Mouse (Mus musculus) retina, embryonic 14.5 days (tissue): ENCODE measurements around the gene Rbm12.
"Not testable (repeated sequence)": the region's sequence is repeated elsewhere in the genome, so short reads cannot be mapped to it uniquely, and the experiment has no call there.

Experiments used
- DNase-seq: peaks from one replicate; pipeline ENCODE4 v3.0.0-alpha.2; 2015; ENCODE audit warnings: low spot score

The Rbm12 gene

DNA sequence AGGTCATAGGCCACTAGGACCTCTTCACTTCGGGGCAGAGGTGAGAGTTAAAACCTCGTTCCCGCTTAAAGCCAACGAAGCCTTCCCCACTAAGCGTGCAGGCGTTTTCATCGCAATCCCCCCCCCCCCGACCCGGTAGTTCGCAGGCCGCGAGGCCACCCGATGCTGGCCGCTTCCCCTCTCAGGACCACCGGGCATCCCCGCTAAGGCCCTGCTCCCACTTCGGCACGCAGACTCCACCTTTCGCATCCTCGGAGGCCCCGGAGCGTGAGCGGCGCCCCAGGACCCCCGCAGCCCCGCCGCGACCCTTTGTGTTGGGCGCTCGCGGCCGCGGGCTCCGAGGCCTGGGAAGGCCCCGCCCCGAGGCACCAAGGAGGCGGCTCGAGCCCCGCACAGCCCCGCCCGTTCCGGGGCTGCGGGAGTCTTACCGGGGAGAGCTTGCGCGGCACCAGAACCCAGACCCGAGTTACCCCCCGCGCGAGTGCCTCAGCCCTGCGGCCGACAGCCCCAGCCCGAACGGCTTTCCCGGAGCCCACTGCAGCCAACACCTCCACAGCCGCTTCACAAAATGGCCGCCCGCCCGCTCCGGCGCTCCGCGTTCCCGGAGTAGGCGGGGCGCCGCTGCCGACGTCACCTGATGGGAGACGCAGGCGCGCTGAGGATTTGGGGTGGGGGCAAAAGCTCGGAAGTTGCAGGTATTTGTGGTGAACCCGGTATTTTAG is at the start of gene Rbm12, which contains the start of gene Cpne1:
TSS of gene Rbm12 (minus strand) at position 621 of the 722 bp plus-strand sequence.
TSS of gene Cpne1 (minus strand) at position 608 of the 722 bp plus-strand sequence.
- DNase-seq, result peak; percentile 92

DNA sequence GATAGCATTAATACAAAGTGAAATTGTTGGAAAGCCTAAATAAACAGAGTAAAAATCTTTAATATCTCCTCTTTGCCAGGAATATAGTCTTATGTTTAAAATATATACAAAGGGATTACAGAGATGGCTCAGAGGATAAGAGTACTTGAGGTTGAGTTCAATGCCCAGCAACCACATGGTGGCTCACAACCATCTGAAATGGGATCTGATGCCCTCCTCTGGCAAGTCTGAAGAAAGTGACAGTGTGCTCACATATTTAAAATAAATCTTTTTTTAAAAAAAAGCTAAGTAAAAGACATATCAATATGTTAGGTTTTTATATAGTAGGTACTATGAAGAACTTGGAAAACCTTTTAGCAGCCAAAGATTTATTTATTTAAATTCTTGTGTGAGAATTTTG is 39.8 kb upstream of the Rbm12 start:
- DNase-seq, result no peak

DNA sequence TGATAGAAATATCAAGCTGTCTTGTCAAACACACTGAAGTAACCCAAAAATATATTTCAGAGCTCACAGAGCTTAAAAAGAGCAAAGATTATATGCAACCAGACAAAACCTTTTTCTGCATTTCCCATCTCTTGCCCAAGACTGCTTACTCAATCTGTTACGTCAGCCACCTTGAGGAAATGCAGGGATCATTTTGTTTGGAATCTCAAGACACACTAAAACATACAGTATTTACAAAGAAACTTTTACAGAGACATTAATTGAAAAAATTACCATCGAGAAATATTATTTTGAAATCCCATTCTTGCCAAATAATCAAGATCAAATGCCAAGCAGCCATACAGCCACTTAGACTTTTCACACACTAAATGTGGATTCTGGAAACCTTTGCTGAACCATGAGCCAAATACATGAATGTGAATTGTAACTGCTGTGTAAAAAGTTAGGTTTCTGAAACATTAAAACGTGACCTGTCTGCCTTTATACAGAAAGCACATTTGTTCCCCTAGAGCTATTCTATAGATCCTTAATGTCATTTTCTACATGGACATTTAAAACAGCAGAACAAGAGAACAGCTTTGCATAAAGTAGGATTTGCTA is 35.6 kb upstream of the Rbm12 start:
- no peak for DNase-seq

DNA sequence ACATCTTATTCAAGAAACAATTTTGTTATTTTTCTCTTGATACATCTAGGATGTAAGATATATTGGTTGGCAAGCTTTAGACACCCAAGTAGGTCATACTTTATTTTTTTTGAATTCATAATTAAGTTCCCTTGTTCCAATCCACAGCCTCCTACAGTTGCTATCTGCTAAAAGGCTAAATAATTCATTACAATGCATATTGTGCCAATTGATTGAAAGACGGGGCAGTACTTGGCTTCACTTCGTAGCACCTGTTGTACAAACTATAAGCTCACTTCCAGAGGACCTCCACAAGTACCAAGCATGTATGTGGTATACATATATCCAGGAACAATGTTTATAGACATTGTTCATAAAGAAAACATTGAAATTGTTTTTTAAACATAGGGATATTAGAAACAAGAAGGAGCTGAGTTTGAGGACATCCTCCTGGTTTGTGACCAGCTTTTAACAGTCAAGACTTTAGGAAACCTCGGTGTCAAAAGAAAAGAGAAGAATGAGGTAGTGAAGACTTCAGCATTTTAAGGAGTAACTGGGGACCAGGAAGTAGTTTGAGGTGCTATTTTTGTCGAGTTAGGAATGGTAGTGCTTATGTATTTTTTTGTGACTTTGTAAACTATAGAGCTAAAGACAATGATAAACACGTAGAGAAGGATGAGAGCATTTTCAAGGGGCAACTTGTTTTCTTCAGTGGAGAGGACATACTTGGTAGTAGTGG is 34.7 kb upstream of the Rbm12 start:
- no peak for DNase-seq

DNA sequence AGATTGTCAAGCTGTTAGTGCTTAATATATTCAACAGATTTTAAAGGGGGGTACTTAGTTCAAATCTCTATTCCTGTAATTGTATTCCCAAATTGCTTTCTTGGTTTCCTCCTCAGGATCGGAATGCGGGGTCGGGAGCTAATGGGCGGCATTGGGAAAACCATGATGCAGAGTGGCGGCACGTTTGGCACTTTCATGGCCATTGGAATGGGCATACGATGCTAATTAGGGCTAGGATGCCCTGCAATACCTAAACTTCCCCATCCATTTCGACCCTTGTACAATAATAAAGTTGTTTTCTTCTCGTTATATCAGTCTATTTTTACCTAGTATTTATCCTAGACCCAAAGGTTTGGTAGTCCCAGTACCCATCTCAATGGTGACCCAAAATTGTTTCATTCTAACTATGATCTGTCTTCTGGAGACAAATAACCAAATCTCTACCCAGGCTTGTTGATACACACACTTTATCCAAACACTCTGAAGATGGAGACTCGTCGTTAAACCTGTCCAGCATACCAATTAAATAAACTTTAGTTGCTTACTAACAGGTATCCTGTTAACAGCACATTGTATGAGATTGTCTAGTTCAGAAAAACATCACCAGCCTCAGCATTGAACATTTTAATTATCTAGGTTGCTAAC is 33.8 kb upstream of the Rbm12 start:
- DNase-seq, result no peak

DNA sequence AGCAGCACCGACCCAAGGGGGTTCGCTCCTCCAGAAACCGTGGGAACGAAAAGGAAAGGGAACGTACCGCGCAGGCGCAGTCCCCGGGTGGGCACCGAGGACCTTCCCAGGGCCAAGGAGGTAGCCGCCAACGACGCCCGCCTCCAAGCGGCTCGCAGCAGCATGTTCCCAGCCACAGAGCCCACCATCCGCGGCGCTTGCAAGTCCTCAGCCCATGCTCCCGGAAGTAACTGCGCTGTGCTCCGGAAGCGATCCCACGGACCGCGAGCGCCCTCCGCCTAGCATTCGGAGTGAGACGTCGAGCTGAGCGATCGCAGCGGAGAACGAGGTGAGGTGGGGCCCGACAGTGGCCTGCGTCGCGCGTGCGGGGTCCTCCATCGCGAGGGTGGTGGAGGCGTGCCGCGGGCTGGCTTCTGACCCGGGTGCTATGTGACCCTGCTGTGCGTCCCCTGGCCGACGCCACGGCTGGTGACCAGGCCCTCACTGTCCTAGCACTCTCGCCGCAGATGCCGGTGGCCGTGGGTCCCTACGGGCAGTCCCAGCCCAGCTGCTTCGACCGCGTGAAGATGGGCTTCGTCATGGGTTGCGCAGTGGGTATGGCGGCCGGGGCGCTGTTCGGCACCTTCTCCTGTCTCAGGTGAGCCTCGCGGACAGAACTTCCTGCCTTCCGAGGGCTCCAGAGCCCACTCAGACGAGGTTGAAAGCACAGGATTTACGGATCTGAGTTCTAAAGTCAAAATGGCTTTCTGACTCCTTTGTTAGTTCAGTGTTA is 32.4 kb upstream of the Rbm12 start, which contains the start of the genes Romo1 and Nfs1:
TSS of gene Romo1 (plus strand) at position 87 of the 772 bp plus-strand sequence.
TSS of gene Nfs1 (minus strand) at position 234 of the 772 bp plus-strand sequence.
- peak; percentile 97 for DNase-seq

DNA sequence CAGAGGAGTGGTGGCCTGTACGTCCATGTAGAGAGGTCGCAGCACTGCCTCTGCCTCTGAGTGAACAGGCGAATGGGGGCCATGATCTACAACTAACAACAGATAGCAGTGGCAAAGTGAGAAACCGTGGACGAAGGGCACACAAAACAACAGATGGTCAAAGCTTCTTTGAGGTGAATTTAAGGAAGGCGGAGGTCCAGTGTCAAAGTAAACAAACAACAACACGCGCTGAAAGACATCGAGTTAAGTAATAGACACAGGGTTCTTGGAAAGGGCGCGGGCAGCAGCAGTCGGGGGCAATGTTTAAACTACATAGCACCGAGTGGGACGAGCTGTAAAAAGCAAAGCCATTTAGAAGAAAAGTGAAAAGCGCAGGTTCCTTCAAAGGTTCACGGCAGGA is 31.6 kb upstream of the Rbm12 start:
- DNase-seq, result no peak

DNA sequence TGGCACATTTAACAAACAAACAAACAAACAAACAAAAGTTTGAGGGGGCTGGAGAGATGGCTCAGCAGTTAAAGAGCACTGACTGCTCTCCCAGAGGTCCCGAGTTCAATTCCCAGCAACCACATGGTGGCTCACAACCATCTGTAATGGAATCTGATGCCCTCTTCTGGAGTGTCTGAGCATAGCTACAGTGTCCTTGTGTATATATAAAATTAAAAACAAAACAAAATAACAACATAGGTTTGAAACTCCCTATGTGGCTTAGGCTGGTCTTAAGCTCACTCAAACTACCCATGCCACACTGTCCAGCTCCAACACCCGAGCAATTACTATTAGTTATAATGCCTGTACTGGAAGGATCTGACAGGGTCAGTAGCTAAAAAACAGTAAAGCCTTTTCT is 31.0 kb upstream of the Rbm12 start:
- no peak for DNase-seq

DNA sequence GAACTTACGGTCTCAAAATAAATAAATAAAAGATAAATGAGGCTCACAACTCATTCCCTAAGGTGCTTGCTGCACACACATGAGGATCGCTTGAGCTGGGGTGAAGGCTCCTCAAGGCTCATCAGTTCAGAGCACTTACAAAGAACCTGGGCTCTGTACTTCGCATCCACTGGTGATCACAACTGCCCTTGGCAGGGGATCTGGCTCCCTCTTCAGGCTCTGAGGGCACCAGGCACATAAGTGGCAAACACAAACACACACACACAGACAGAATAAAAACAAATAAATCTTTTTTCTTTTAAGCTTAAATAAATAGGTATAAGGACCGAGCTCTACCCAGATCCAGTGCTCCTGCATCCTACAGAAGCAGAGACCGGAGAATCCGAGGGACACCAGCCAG is 23.9 kb upstream of the Rbm12 start:
- DNase-seq, result no peak

DNA sequence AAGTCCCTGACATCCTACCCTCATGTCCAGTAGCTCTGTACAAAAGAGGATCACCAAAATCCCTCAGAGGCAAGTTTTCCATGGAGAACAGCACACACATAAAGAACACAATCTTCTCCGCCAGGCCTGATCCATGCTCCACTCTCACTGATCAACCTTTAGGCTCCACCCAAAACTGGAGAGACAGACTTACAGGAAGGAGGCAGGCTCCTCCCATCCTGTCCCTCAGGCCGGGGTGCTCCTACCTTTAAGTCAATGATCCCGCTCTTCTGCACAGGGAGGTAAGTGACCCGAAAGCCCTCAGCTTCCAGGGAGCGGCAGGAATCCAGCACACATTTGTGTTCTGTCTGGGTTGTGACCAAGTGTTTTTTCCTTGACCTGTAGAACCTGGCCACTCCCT is 22.4 kb upstream of the Rbm12 start:
- DNase-seq, result no peak

DNA sequence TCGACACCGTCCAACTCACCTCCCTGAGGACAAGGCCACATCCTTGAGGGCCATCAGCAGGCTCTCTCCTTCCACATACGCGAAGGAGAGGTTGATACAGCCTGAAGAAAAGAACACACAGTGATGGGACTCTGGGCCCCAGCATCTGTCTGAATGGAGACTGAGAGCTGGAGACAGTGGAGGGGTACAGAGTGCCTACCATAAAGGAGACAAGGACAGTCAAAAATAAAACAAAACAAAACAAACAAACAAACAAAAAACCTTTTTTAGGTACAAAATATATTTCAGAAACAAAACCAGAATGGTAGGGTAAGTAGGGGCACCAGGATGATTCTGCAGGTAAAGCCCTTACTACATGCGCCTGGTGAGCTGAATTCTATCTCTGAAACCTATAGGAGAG is 15.2 kb upstream of the Rbm12 start, which contains the start of gene Gm28036:
TSS of gene Gm28036 (minus strand) at position 101 of the 400 bp plus-strand sequence.
- DNase-seq, result no peak

DNA sequence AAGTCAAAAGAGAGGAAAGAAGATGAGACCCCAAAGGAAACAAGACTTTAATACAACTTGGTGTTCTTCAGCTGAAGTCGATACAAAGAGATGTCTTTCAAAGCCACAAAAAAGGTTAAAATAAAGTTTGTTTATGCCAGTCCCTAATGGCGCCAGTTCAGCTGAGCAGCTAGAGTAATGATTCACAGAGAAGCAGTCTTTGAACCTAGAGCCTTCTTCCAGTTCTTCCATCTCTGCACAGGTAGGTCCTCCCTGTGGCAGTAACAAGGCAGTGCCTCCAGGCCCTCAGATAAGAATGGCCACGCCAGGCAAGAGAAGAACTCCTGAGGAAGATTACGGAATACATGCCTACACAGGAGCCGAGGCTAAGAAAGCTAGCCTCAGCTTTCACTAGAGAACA is 12.0 kb upstream of the Rbm12 start:
- no peak for DNase-seq

DNA sequence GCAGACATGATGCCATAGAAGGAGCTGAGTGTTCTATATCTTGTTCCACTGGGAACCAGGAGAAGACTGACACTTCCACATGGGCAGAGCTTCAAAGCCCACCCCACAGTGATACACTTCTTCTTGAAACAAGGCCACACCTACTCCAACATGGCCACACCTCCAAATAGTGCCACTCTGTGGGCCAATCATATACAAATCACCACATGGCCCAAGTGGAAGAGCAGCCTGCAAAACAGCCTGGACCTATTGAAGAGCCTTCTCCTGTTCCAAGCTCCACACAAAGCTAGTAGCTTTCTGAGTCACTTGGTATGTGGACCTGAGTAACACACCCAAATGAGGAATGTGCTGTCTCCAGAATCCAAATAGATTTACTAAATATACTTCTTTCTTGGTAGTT is 7.8 kb upstream of the Rbm12 start:
- no peak for DNase-seq

DNA sequence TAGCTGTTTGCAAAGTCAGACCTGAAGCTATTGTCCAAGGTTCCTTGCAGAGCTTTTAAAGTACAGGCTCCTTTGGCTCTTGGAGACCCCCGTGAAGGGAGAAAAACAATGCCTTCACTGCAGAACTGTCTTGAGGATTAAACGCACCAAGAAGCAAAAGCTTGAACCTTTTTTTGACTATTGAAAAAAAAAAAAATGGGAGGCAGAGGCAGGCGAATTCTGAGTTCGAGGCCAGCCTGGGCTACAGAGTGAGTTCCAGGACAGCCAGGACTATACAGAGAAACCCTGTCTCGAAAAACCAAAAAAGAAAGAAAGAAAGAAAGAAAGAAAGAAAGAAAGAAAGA is 274 bp upstream of the Rbm12 start:
- DNase-seq, result not testable (repeated sequence)

DNA sequence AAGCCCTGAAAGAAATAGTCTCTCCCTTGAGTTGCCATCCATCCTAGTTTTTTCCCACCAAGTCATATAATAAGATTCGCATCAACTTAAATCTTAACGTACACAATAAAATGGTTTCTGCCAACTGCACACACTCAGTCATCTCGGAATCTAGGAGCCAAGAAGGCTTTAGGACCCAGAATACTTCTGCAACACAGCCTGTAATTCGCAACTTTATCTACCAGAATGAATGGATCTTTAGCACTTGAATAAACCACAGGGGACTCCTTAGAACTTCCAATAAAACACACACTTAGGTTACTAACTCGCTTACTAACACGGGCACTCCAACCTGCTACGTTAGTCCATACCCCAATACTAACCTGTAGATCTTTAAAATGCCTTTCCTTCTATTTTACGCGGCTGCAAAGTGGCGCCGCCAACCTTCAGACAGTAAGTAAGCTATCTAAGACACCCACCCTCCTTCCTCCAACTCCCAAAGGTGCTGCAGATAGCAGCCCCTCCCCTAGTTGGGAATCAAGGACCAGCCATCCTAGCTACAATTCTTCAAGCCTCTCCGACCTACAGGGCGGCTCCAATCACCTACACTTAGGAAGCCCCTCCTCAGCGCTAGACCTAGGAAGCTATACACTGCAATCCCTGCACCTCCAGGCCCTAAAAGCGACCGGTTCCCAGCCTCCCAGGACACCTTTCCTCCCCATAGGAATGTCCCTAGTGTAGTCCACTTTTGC is 986 bp downstream of the Rbm12 start:
- peak; percentile 59 for DNase-seq

DNA sequence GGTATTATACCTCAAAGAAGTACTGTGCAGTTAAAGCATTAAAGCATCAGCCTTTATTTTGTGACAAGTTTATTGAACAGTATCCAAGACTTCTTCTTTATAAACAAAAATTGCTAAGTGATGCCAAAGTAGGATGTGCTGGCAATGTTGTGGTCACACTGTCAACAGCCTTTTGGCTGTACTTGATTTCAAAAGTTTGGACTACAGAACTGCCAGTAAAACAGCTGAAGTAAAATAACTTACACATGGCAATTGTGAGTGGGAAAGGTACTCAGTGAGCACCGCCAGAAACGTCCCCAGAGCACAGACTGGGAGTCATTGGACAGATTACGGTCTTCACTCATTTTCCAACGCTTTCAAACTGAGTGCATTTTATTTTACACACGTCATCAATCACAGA is 19.9 kb downstream of the Rbm12 start:
- DNase-seq, result no peak

DNA sequence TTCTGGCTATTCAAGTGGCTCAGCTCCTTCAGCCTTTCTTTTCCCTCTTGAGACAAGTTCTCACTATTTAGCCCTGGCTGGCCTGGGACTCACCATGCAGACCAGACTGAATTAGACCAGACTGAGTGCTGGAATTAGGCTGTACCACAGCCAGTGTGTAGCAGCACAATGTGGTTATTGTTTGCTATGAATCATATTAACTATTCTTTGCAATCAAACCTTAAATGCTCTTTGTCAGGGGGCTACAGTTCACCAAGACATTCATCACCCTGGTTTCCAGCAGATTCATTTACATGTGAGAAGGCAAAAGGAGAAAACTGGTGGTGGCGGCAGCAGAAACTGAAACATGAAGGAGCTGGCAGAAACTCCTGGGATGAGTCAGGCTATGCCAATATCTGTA is 22.0 kb downstream of the Rbm12 start:
- DNase-seq, result no peak

DNA sequence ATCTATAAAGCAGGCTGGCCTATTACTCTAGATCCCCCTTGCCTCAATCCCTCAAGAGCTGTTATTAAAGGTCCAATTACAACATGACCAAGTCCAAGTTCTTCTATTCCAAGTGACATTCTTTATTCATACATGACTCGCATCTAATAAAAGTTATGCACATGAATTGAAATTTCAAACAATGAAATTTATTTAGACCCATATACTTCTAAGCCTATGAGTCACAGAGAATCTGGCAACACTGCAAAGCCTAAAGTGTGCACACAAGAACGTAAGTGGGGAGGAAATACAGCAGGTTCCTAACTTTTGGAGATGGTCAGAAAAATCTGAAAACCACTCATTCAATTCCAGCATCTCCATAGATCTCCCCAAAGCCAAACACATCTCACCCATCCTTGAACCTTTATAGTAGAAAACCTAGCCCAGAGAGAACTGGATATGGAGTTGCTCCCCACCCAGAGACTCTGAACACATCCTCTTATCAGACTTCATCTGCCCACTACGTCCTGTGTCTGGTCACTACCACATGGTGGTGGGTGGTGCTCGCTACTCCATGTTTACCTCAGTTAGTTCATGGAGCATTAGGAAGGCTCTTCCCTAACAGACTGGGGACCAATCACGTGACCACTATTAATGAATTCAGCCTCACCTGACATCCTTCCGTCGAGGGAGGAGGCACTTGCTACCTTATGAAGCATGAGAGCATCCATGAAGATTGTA is 24.2 kb downstream of the Rbm12 start:
- DNase-seq, result no peak

DNA sequence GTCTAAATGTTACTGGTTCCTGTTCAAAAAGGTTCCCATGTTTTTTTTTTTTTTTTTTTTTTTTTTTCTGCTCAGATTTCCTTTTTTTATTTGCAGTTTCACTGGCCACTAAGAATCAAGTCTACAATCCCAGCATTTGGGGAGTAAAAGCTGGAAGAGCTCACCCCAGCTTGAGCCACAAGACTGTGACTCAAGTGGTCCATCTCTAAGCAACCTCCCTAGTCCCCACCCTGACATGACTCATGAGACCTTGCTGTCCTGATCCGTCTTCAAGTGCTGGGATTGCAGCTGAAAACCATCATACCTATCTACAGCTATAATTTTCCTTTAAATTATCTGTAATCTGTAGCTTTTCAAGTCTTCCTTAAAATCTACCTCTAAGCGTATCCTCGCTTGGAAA is 27.2 kb downstream of the Rbm12 start:
- no peak for DNase-seq

DNA sequence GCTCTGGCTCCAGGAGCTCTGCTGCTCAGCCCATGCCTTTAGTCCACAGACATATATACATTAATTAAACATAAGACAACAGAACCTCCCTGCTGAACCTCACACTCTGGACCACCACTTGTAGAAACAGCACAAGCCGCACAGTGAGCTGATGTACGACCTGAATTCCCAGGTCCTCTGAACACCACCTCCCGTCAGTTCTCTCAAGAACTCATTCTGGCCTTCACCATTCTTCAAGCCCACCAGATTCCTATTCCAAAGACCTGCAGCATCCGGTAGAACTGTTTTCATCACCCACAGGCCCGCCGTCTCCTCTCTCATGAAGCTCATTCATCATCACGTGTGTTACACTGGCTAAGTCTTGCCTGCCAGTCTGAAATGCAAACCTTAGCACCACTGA is 31.4 kb downstream of the Rbm12 start:
- DNase-seq, result no peak
